Mouse (Mus musculus): ENCODE data around the gene Gif. TPM values are rescaled to one million over a fixed set of nuclear protein-coding genes. Genes with fewer than 3 reads are reported as not detected.

The Gif gene
- polyA plus RNA-seq, 1 experiment from 2014 or later: not detected

- Histone ChIP-seq H3K4me1 (replicated peaks) (peaks cover 8% of the 10 kb centered on the region), H3K9me3 (no peaks in the 10 kb centered on the region), H3K4me3 (peak overlapping the region; percentile 75; the same call in 1 of the 2 replicates), H3K27ac (no peak overlapping the region), H3K36me3 (peaks cover 24% of the 10 kb centered on the region), H3K27me3 (ENCODE audit: insufficient read depth, poor library complexity, severe bottlenecking) (no peaks in the 10 kb centered on the region)
- 91% methylated on average over 5 of the region's 5 CpGs for WGBS
- DNase-seq (ENCODE audit: low spot score): no peak
Measured at GRCm38 (mm10) chr19:11769257-11769920, 22.0 kb downstream of the Gif start.

DNA sequence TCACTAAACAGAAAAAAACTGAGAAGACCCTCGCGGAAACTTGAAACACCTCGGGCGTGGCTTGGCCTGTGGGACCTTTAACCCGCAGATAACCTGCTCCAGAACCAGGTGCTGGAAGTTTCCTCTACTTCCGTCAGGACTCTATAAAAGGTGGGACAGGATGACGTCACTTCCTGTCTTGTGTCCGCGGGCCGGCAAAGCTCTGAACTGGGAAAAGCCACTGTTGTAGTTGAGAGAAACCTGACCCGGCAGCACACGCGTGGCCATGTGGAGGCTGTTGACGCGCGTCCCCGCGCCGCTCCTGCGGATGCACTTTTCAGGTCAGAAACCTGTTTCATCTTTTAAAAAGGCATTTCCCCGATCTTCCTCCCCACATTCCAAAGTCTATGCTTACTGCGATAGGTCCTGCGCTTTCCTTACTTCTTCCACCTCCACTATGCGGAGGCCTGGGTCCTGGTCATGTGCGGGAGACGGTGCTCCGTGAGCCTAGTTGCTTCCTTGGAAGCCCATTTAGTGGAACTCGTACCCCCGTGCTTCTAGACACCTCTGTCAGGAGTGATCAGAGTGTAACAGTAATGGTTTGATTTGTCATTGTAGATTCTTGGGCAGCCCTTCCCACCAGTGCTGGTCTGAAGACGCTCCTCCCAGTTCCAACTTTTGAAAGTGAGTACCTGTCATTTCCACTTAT lies 23.0 kb downstream of the Gif start, which contains the start of gene Mrpl16:
Mrpl16 (plus strand) TSS at position 187 of the 688 bp plus-strand sequence.
- H3K27ac ChIP-seq: peak within 1 kb of the TSS; percentile 84
- WGBS: under 1% methylated on average over 30 of the region's 30 CpGs

DNA sequence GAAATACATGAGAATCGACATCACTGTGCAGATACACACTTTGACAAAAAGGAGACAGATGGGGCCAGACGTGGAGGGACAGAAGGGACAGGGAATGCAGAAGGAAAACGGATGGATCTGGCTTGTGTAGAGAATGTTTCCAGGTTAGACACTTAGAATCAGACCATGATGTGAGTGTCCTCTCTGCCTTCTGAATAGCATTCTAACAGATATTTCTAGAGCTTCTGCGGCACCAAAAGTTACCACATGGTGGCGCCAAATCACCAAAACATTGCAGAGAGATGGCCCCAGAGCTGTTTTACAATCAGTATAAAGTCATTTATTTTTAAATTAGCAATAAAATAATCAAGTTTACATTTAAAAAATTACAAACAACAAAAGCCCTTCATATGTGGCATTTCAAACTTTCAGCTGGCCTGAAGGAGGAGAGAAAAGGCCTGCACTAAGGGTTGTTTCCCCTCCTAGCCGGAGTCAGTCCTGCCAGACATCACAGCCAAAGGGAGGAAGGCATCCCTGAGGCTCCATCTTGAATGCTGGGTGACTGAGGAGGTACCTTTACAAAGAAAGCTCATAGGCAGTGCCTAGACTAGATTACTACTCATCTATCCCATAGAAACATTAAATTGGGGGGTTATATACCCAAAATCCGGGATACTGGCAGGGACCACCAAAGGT lies 30.0 kb downstream of the Gif start:
- peak; percentile 56 for DNase-seq (ENCODE audit: low spot score)
- 63% methylated on average over 7 of the region's 7 CpGs for WGBS
- H3K4me1 ChIP-seq (replicated peaks): no peaks in the 10 kb centered on the region
- H3K9me3 ChIP-seq: no peaks in the 10 kb centered on the region
- no peaks in the 10 kb centered on the region for H3K27me3 ChIP-seq (ENCODE audit: insufficient read depth, poor library complexity, severe bottlenecking)
- peaks cover 42% of the 10 kb centered on the region for H3K36me3 ChIP-seq
- no peak overlapping the region for H3K4me3 ChIP-seq
- H3K27ac ChIP-seq: no peak overlapping the region

More for the DNA sequence above, 23.0 kb downstream of the Gif start, which contains the start of gene Mrpl16:
- Histone ChIP-seq H3K4me1 (replicated peaks) (peaks cover 8% of the 10 kb centered on the region), H3K27me3 (ENCODE audit: insufficient read depth, poor library complexity, severe bottlenecking) (no peaks in the 10 kb centered on the region), H3K36me3 (peaks cover 34% of the 10 kb centered on the region), H3K4me3 (peak within 1 kb of the TSS; percentile 75), H3K9me3 (no peaks in the 10 kb centered on the region)
- DNase-seq (ENCODE audit: low spot score): peak; percentile 86

- no peaks in the 10 kb centered on the region for H3K9me3 ChIP-seq
- WGBS: 94% methylated on average over 14 of the region's 14 CpGs
- H3K27ac ChIP-seq: no peak overlapping the region
Measured at GRCm38 (mm10) chr19:11785409-11786154, 38.2 kb downstream of the Gif start.

GRCm38 (mm10) chr19:11787826-11788225 lies 40.5 kb downstream of the Gif start:
- H3K9me3 ChIP-seq: no peaks in the 10 kb centered on the region
- WGBS: 91% methylated on average over 6 of the region's 6 CpGs
- H3K4me3 ChIP-seq: no peak overlapping the region
- no peak for DNase-seq (ENCODE audit: low spot score)
- H3K27me3 ChIP-seq (ENCODE audit: insufficient read depth, poor library complexity, severe bottlenecking): no peaks in the 10 kb centered on the region
- no peaks in the 10 kb centered on the region for H3K4me1 ChIP-seq (replicated peaks)
- H3K27ac ChIP-seq: no peak overlapping the region
- no peaks in the 10 kb centered on the region for H3K36me3 ChIP-seq

More at GRCm38 (mm10) chr19:11785409-11786154, 38.2 kb downstream of the Gif start:
- Histone ChIP-seq H3K27me3 (ENCODE audit: insufficient read depth, poor library complexity, severe bottlenecking) (no peaks in the 10 kb centered on the region), H3K4me1 (replicated peaks) (no peaks in the 10 kb centered on the region), H3K36me3 (no peaks in the 10 kb centered on the region), H3K4me3 (no peak overlapping the region)
- no peak for DNase-seq (ENCODE audit: low spot score)

GRCm38 (mm10) chr19:11788876-11789275 lies 41.5 kb downstream of the Gif start:
- no peaks in the 10 kb centered on the region for H3K4me1 ChIP-seq (replicated peaks)
- H3K9me3 ChIP-seq: no peaks in the 10 kb centered on the region
- no peak overlapping the region for H3K4me3 ChIP-seq
- H3K27ac ChIP-seq: no peak overlapping the region
- H3K36me3 ChIP-seq: no peaks in the 10 kb centered on the region
- WGBS: 91% methylated on average over 6 of the region's 6 CpGs
- DNase-seq (ENCODE audit: low spot score): no peak
- no peaks in the 10 kb centered on the region for H3K27me3 ChIP-seq (ENCODE audit: insufficient read depth, poor library complexity, severe bottlenecking)

GRCm38 (mm10) chr19:11791825-11792224 lies 44.5 kb downstream of the Gif start:
- Histone ChIP-seq H3K27ac (no peak overlapping the region), H3K9me3 (no peaks in the 10 kb centered on the region)
- no peak for DNase-seq (ENCODE audit: low spot score)

DNA sequence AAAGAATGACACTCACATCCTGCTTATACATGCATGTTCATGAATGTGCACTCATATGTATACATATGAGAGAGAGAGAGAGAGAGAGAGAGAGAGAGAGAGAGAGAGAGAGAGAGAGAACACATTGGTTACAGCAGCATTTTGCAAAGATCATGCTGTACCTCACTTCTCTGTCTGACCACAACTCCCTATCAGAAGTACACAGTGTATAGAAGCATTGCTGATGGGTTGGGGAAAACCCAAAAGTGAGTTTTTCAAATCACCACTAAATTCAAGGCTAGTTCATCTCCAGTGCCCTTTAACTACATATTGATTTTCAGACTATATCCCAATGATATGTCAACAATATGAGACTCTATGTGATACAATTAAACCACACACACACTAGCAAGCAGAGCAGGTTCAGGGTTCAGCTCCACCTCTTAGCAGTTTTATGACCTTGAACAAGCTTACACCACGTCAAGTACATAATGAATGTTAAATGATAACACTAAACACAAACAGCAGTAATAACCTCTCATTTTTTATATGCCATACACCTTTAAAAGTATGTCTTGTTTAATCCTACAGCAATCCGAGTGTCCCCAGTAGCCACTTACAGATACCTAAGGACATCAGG lies 46.5 kb downstream of the Gif start:
- Histone ChIP-seq H3K9me3 (no peaks in the 10 kb centered on the region), H3K27ac (no peak overlapping the region), H3K36me3 (no peaks in the 10 kb centered on the region), H3K4me3 (no peak overlapping the region), H3K4me1 (replicated peaks) (no peaks in the 10 kb centered on the region), H3K27me3 (ENCODE audit: insufficient read depth, poor library complexity, severe bottlenecking) (no peaks in the 10 kb centered on the region)
- 87% methylated on average over 2 of the region's 2 CpGs for WGBS
- DNase-seq (ENCODE audit: low spot score): no peak

More at GRCm38 (mm10) chr19:11791825-11792224, 44.5 kb downstream of the Gif start:
- Histone ChIP-seq H3K4me1 (replicated peaks) (no peaks in the 10 kb centered on the region), H3K36me3 (no peaks in the 10 kb centered on the region), H3K4me3 (no peak overlapping the region), H3K27me3 (ENCODE audit: insufficient read depth, poor library complexity, severe bottlenecking) (no peaks in the 10 kb centered on the region)
- WGBS: 82% methylated on average over 5 of the region's 5 CpGs

GRCm38 (mm10) chr19:11794447-11794846 lies 47.1 kb downstream of the Gif start:
- H3K27ac ChIP-seq: no peak overlapping the region
- no peaks in the 10 kb centered on the region for H3K27me3 ChIP-seq (ENCODE audit: insufficient read depth, poor library complexity, severe bottlenecking)
- no peak overlapping the region for H3K4me3 ChIP-seq
- no peaks in the 10 kb centered on the region for H3K9me3 ChIP-seq
- H3K36me3 ChIP-seq: no peaks in the 10 kb centered on the region
- 84% methylated on average over 6 of the region's 6 CpGs for WGBS
- DNase-seq (ENCODE audit: low spot score): no peak
- H3K4me1 ChIP-seq (replicated peaks): no peaks in the 10 kb centered on the region

- H3K4me1 ChIP-seq (replicated peaks): no peaks in the 10 kb centered on the region
- H3K4me3 ChIP-seq: no peak overlapping the region
- WGBS: 81% methylated on average over 8 of the region's 8 CpGs
- no peaks in the 10 kb centered on the region for H3K27me3 ChIP-seq (ENCODE audit: insufficient read depth, poor library complexity, severe bottlenecking)
- 0 out of 2 replicates have a peak, but pooled peaks cover 2% of the 10 kb centered on the region for H3K9me3 ChIP-seq
- no peak overlapping the region for H3K27ac ChIP-seq
- no peak for DNase-seq (ENCODE audit: low spot score)
- H3K36me3 ChIP-seq: no peaks in the 10 kb centered on the region
Measured at GRCm38 (mm10) chr19:11800531-11801315, 53.4 kb downstream of the Gif start.

DNA sequence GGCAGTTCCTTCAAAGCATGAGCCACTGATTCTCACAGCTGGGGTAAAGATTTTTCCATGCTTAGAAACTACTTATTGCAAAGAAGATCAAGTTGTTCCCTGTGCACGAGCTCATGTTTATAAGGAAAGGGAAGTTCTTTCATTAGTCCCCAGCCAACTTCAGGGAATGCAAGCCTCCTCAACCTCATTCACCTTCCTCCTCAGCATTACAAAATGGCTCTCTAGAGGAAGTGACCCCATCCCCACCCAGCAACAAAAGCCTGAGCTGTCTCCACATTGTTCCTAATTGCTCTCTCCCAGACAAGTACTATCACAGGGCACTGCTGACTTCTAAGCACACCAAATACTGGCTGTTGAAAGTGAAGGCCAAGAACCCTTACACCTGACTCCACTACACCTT lies 57.1 kb downstream of the Gif start:
- no peak overlapping the region for H3K4me3 ChIP-seq
- H3K36me3 ChIP-seq: no peaks in the 10 kb centered on the region
- peaks cover 6% of the 10 kb centered on the region; the same call in 1 of the 2 replicates for H3K4me1 ChIP-seq (replicated peaks)
- WGBS: 71% methylated on average over 1 of the region's 1 CpGs
- H3K9me3 ChIP-seq: 0 out of 2 replicates have a peak, but pooled peaks cover 2% of the 10 kb centered on the region
- no peaks in the 10 kb centered on the region for H3K27me3 ChIP-seq (ENCODE audit: insufficient read depth, poor library complexity, severe bottlenecking)
- DNase-seq (ENCODE audit: low spot score): no peak
- H3K27ac ChIP-seq: no peak overlapping the region
